Mouse (Mus musculus): ENCODE data around the gene Hist1h1d.

DNA sequence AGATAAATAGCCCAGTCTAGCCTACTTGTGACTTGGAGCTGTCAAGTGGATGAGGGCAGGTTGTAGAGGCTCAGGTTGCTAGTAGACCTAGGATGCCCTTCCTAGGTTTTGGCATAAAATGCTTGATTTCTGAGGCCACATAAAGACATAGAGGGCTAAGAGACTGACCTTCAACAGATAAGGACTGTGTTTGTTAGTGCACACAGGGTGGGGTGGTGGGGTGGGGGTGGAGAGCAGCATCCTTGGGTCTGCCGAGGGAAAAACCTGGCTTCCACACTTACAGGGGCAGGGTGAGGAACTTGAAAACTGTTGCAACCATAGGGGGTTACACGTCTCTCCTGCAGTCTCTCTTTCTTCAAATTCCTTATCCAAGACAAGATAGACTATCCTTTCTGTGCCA lies 42.1 kb downstream of the Hist1h1d start:
- TF ChIP-seq CTCF (IDR thresholded peaks at IDR 0.05) (no peak), POLR2A (IDR thresholded peaks at IDR 0.05; ENCODE audit: insufficient read depth, low read depth, low read length) (no peak)
